Mouse (Mus musculus): ENCODE results near the gene Hpn. TPM values are rescaled to one million over a fixed set of nuclear protein-coding genes. Genes with fewer than 3 reads are reported as not detected.

Hpn gene
- polyA plus RNA-seq, 1 experiment from 2014 or later: 36.2 TPM

GRCm38 (mm10) chr7:31086175-31086755 is 28.8 kb downstream of the Hpn start:
- 74% methylated on average over 9 of the region's 9 CpGs for WGBS (ENCODE audit: insufficient replicate concordance)

GRCm38 (mm10) chr7:31085171-31085570 is 29.9 kb downstream of the Hpn start:
- no peak overlapping the region for H3K4me2 ChIP-seq
- H3K36me3 ChIP-seq: no peaks in the 10 kb centered on the region
- H3K4me3 ChIP-seq: no peak overlapping the region
- WGBS (ENCODE audit: insufficient replicate concordance): 60% methylated on average over 3 of the region's 3 CpGs
- no peak overlapping the region for H3K9ac ChIP-seq
- H3K4me1 ChIP-seq: 0 out of 2 replicates have a peak, but pooled peaks cover 7% of the 10 kb centered on the region
- ATAC-seq: no peak
- no peaks in the 10 kb centered on the region for H3K9me3 ChIP-seq (replicated peaks)
- 0 out of 2 replicates have a peak overlapping the region, but pooled peaks have one; percentile 30 for H3K27ac ChIP-seq
- no peaks in the 10 kb centered on the region for H3K27me3 ChIP-seq (replicated peaks)

More at GRCm38 (mm10) chr7:31086175-31086755, 28.8 kb downstream of the Hpn start:
- Histone ChIP-seq H3K4me2 (no peak overlapping the region), H3K4me1 (0 out of 2 replicates have a peak, but pooled peaks cover 7% of the 10 kb centered on the region), H3K27me3 (replicated peaks) (no peaks in the 10 kb centered on the region), H3K27ac (no peak overlapping the region), H3K9me3 (replicated peaks) (no peaks in the 10 kb centered on the region), H3K4me3 (no peak overlapping the region), H3K9ac (no peak overlapping the region), H3K36me3 (no peaks in the 10 kb centered on the region)
- no peak for ATAC-seq

GRCm38 (mm10) chr7:31084140-31084539 is 30.9 kb downstream of the Hpn start:
- H3K4me1 ChIP-seq: 0 out of 2 replicates have a peak, but pooled peaks cover 7% of the 10 kb centered on the region
- H3K9ac ChIP-seq: no peak overlapping the region
- no peak overlapping the region for H3K4me3 ChIP-seq
- WGBS (ENCODE audit: insufficient replicate concordance): 54% methylated on average over 9 of the region's 9 CpGs
- H3K27ac ChIP-seq: peak overlapping the region; percentile 43; the same call in 1 of the 2 replicates
- no peaks in the 10 kb centered on the region for H3K36me3 ChIP-seq
- no peak for ATAC-seq
- no peaks in the 10 kb centered on the region for H3K27me3 ChIP-seq (replicated peaks)
- H3K4me2 ChIP-seq: no peak overlapping the region
- H3K9me3 ChIP-seq (replicated peaks): no peaks in the 10 kb centered on the region

- WGBS (ENCODE audit: insufficient replicate concordance): 61% methylated on average over 14 of the region's 14 CpGs
Observed at GRCm38 (mm10) chr7:31082831-31083588, 32.1 kb downstream of the Hpn start.

GRCm38 (mm10) chr7:31082106-31082505 is 33.0 kb downstream of the Hpn start:
- Histone ChIP-seq H3K9ac (no peak overlapping the region), H3K4me2 (no peak overlapping the region), H3K4me1 (0 out of 2 replicates have a peak, but pooled peaks cover 7% of the 10 kb centered on the region), H3K36me3 (no peaks in the 10 kb centered on the region), H3K27me3 (replicated peaks) (no peaks in the 10 kb centered on the region), H3K4me3 (no peak overlapping the region), H3K27ac (no peak overlapping the region), H3K9me3 (replicated peaks) (no peaks in the 10 kb centered on the region)
- no peak for ATAC-seq

More at GRCm38 (mm10) chr7:31082831-31083588, 32.1 kb downstream of the Hpn start:
- Histone ChIP-seq H3K4me3 (no peak overlapping the region), H3K4me2 (no peak overlapping the region), H3K9me3 (replicated peaks) (no peaks in the 10 kb centered on the region), H3K9ac (no peak overlapping the region), H3K27me3 (replicated peaks) (no peaks in the 10 kb centered on the region), H3K4me1 (0 out of 2 replicates have a peak, but pooled peaks cover 7% of the 10 kb centered on the region), H3K27ac (no peak overlapping the region), H3K36me3 (no peaks in the 10 kb centered on the region)
- ATAC-seq: peak; percentile 13; the same call in 1 of the 2 replicates

- Histone ChIP-seq H3K27me3 (replicated peaks) (no peaks in the 10 kb centered on the region), H3K9ac (no peak overlapping the region), H3K4me2 (no peak overlapping the region), H3K36me3 (no peaks in the 10 kb centered on the region), H3K4me1 (0 out of 2 replicates have a peak, but pooled peaks cover 7% of the 10 kb centered on the region), H3K27ac (no peak overlapping the region), H3K4me3 (no peak overlapping the region), H3K9me3 (replicated peaks) (no peaks in the 10 kb centered on the region)
- no peak for ATAC-seq
- 24% methylated on average over 1 of the region's 1 CpGs for WGBS (ENCODE audit: insufficient replicate concordance)
Observed at GRCm38 (mm10) chr7:31081106-31081505, 34.0 kb downstream of the Hpn start.

GRCm38 (mm10) chr7:31080611-31081010 is 34.5 kb downstream of the Hpn start:
- ATAC-seq: no peak
- Histone ChIP-seq H3K27ac (no peak overlapping the region), H3K4me1 (0 out of 2 replicates have a peak, but pooled peaks cover 7% of the 10 kb centered on the region), H3K4me3 (no peak overlapping the region), H3K4me2 (no peak overlapping the region), H3K9me3 (replicated peaks) (no peaks in the 10 kb centered on the region), H3K9ac (no peak overlapping the region), H3K36me3 (no peaks in the 10 kb centered on the region), H3K27me3 (replicated peaks) (no peaks in the 10 kb centered on the region)
- 58% methylated on average over 3 of the region's 3 CpGs for WGBS (ENCODE audit: insufficient replicate concordance)

GRCm38 (mm10) chr7:31079670-31080069 is 35.4 kb downstream of the Hpn start:
- Histone ChIP-seq H3K4me2 (no peak overlapping the region), H3K27ac (no peak overlapping the region), H3K36me3 (no peaks in the 10 kb centered on the region), H3K4me3 (no peak overlapping the region), H3K4me1 (0 out of 2 replicates have a peak, but pooled peaks cover 7% of the 10 kb centered on the region), H3K27me3 (replicated peaks) (no peaks in the 10 kb centered on the region), H3K9me3 (replicated peaks) (no peaks in the 10 kb centered on the region), H3K9ac (no peak overlapping the region)
- 80% methylated on average over 8 of the region's 8 CpGs for WGBS (ENCODE audit: insufficient replicate concordance)
- no peak for ATAC-seq

GRCm38 (mm10) chr7:31077885-31078445 is 37.1 kb downstream of the Hpn start:
- no peak overlapping the region for H3K9ac ChIP-seq
- WGBS (ENCODE audit: insufficient replicate concordance): 35% methylated on average over 5 of the region's 5 CpGs
- no peak overlapping the region for H3K4me2 ChIP-seq
- no peaks in the 10 kb centered on the region for H3K27me3 ChIP-seq (replicated peaks)
- H3K4me1 ChIP-seq: no peaks in the 10 kb centered on the region
- no peak overlapping the region for H3K27ac ChIP-seq
- no peaks in the 10 kb centered on the region for H3K36me3 ChIP-seq
- no peaks in the 10 kb centered on the region for H3K9me3 ChIP-seq (replicated peaks)
- ATAC-seq: no peak; the same call in 1 of the 2 replicates
- no peak overlapping the region for H3K4me3 ChIP-seq

GRCm38 (mm10) chr7:31077470-31077869 is 37.6 kb downstream of the Hpn start:
- H3K9me3 ChIP-seq (replicated peaks): no peaks in the 10 kb centered on the region
- H3K4me3 ChIP-seq: no peak overlapping the region
- WGBS (ENCODE audit: insufficient replicate concordance): 39% methylated on average over 6 of the region's 6 CpGs
- no peak for ATAC-seq
- H3K9ac ChIP-seq: no peak overlapping the region
- H3K4me2 ChIP-seq: no peak overlapping the region
- H3K36me3 ChIP-seq: no peaks in the 10 kb centered on the region
- H3K4me1 ChIP-seq: no peaks in the 10 kb centered on the region
- H3K27ac ChIP-seq: no peak overlapping the region
- no peaks in the 10 kb centered on the region for H3K27me3 ChIP-seq (replicated peaks)

- WGBS (ENCODE audit: insufficient replicate concordance): 48% methylated on average over 5 of the region's 5 CpGs
Observed at GRCm38 (mm10) chr7:31076492-31076891, 38.6 kb downstream of the Hpn start, which contains the start of gene Fxyd3. Gene Fxyd3, minus strand, starts transcription at chr7:31076704.

GRCm38 (mm10) chr7:31074713-31075069 is 40.4 kb downstream of the Hpn start:
- H3K4me3 ChIP-seq: no peak overlapping the region
- WGBS (ENCODE audit: insufficient replicate concordance): 62% methylated on average over 5 of the region's 5 CpGs
- H3K36me3 ChIP-seq: no peaks in the 10 kb centered on the region
- no peaks in the 10 kb centered on the region for H3K4me1 ChIP-seq
- H3K9ac ChIP-seq: no peak overlapping the region
- no peak for ATAC-seq
- H3K9me3 ChIP-seq (replicated peaks): no peaks in the 10 kb centered on the region
- H3K4me2 ChIP-seq: no peak overlapping the region
- no peak overlapping the region for H3K27ac ChIP-seq
- H3K27me3 ChIP-seq (replicated peaks): no peaks in the 10 kb centered on the region

More at GRCm38 (mm10) chr7:31076492-31076891, 38.6 kb downstream of the Hpn start, which contains the start of gene Fxyd3:
- H3K27ac ChIP-seq: no peak within 1 kb of the TSS
- H3K4me1 ChIP-seq: no peaks in the 10 kb centered on the region
- no peaks in the 10 kb centered on the region for H3K36me3 ChIP-seq
- no peak for ATAC-seq
- no peak within 1 kb of the TSS for H3K4me2 ChIP-seq
- H3K9ac ChIP-seq: no peak within 1 kb of the TSS
- no peaks in the 10 kb centered on the region for H3K9me3 ChIP-seq (replicated peaks)
- no peaks in the 10 kb centered on the region for H3K27me3 ChIP-seq (replicated peaks)
- no peak within 1 kb of the TSS for H3K4me3 ChIP-seq
